Mouse (Mus musculus) heart, adult 10 weeks (tissue): Measurements from ENCODE around the gene F5. TPM values are rescaled to one million over a fixed set of nuclear protein-coding genes. Genes with fewer than 3 reads are reported as not detected.

Source experiments
- polyA plus RNA-seq: library from polyadenylated mRNA; stranded (reverse); fragments of 350-450 nt; fragmentation: Illumina TruSeq; extraction: RNeasy Lipid Tissue Mini Kit (QIAGEN cat#74804); gene quantifications from one replicate; pipeline ENCODE4 v1.2.3, GENCODE M21; 2014; ENCODE audit warnings: low read depth, low replicate concordance

The F5 gene
- 0.08 TPM for polyA plus RNA-seq

DNA sequence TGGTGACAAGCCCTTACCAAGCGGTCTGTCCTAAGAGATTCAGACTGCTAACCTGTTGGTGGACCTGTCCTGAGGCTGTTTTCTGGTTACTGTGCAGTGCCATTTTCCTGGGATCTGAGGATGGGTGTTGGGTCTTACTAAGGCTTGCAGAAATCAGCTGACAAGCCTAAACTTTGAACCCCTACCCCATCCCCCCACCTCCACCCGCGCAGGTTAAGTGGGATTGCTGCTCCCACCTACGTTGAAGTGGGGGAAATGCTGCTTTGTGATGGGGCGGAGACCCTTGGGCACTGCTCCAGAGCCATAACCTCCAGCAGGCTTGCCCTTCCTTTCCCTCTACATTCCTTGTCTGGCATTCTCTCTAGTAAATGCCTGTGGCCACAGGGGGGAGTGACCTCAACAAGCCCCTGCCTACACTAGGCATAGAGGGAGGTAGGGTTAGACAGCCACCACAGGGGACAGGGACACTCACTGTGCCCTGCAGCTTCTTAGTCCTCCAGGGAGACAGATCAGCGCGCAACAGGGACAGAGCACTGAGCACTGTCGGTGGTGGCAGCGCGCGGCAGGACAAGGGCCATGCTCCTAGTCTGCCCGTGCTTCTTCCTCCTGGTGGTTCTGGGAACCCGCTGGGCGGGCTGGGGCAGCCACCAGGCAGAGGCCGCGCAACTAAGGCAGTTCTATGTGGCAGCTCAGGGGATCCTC is at the start of gene F5:
Gene F5, plus strand, starts transcription at position 452 of the 702 bp plus-strand sequence.

DNA sequence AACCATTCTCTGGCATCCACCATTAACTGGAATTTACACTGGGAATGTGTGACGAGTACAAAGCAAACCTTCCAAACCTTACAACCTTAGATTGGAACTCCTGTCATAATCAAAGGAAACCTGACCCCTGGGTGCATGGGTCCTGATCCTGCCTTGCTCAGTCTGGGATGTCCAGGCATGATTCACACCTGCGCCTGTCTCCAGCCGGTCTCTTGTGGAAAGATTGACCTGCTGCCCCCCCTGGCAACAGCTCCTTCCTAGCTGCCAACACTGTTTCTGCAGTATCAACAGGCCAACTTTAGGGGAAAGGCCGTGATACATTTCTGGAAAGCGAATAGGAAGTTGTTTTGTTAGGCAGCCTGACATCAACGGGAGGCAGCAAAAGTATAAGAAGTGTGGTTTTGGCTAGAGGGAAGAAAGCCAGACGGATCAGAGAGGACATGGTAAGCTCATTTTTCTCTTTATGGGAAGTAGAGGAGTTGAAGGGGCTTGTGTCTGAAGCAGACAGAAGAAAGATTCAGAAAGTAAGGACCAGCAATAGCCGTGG is 36.6 kb upstream of the F5 start, which contains the start of gene Selp:
Gene Selp, plus strand, starts transcription at position 318 of the 547 bp plus-strand sequence.

GRCm38 (mm10) chr1:164248465-164249331 is 97.1 kb downstream of the F5 start, which contains the start of gene Slc19a2:
TSS of gene Slc19a2 (plus strand) at chr1:164249046.

Other genes starting within 250 kb of the F5 start
- gene Scyl3, start 222.7 kb upstream of the F5 start, polyA plus RNA-seq = 8.3 TPM
- gene BC055324, start 157.0 kb upstream of the F5 start, polyA plus RNA-seq = 0.58 TPM
- gene Mettl18, start 156.9 kb upstream of the F5 start, polyA plus RNA-seq = 6.0 TPM
- gene Sele, start 103.6 kb upstream of the F5 start, polyA plus RNA-seq = 0.58 TPM
- 0.47 TPM for gene Sell, start 89.9 kb upstream of the F5 start, polyA plus RNA-seq
- gene Selp, start 36.6 kb upstream of the F5 start, polyA plus RNA-seq = 0.60 TPM
- gene Slc19a2, start 97.2 kb downstream of the F5 start, polyA plus RNA-seq = 5.9 TPM
- 11.0 TPM for gene Ccdc181, start 123.7 kb downstream of the F5 start, polyA plus RNA-seq
- gene Nme7, start 152.3 kb downstream of the F5 start, polyA plus RNA-seq = 4.5 TPM
- gene Blzf1, start 155.7 kb downstream of the F5 start, polyA plus RNA-seq = 23.9 TPM